Mouse (Mus musculus) cerebellum, adult 2 months (tissue): ENCODE measurements around the gene Nap1l4.

Experiments
- CTCF ChIP-seq: fragments of 200-500 bp; IDR thresholded peaks from 2 replicates; pipeline ENCODE4 v1.5.1; 2011; ENCODE audit warnings: low read depth, mild to moderate bottlenecking, control low read depth, low read length, moderate library complexity, borderline replicate concordance; ENCODE audit not compliant: insufficient read depth
- POLR2A ChIP-seq: fragments of 200-500 bp; IDR thresholded peaks from 2 replicates; pipeline ENCODE4 v1.6.1; 2011; ENCODE audit warnings: low read length, control low read depth, borderline replicate concordance; ENCODE audit not compliant: insufficient read depth

DNA sequence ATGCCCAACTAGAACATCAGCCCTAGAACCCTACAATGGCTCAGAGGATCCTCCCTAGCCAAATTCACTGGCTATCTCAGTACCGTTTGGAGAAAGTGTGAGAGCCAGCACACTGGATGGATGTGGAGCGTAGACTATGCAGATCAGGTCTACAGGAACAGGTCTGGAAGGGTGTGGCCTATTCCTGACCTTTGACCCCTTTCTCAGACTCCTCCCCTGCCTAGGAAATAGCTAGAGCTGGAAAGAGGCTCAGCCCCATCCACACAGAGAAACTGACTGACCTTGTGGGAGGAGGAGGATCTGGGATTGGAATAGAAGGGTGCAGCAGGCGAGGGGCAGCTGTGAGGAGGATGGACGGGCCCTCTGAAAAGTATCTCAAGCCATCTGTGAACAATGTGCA lies 50.3 kb downstream of the Nap1l4 start:
- TF ChIP-seq CTCF (no peak), POLR2A (no peak)
